Mouse (Mus musculus) adrenal gland, postnatal 4 days (tissue): ENCODE measurements around the gene Dnah11. TPM values are rescaled to one million over a fixed set of nuclear protein-coding genes. Genes with fewer than 3 reads are reported as not detected.

Experiments used
- DNase-seq, 2 experiments: peaks; one replicate each; pipeline ENCODE4 v3.0.0; 2021 to 2022; ENCODE audit warnings: low spot score in 2 of 2, mixed read lengths in 2 of 2
- total RNA-seq, 2 experiments: library from RNA; stranded (reverse); gene quantifications; 2 replicates each; pipeline ENCODE4 v1.2.3; 2021

Dnah11 gene
- total RNA-seq, 2 experiments from 2014 or later, result 0.11 to 0.22 TPM

DNA sequence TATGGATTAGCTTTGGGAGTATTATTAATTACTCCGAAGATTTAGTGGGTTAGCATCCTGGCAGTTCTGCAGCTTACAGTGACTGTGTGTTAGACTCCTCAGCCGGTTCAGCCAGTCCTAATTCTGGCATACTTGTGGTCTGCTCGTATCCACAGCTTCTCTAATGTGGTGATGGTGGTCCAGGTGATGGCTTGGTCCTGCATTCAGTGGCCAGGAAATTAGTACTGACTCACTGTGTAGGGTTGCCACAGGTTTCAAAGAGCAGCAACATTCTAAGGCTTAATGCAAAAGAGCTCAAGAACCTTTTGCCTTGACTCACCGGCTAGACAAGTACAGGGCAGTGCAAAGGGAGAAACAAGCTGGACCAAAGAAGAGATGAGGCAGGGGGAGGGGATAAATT is 103.9 kb downstream of the Dnah11 start:
- no peak for DNase-seq

- DNase-seq, result no peak
These were observed 113.6 kb downstream of the Dnah11 start for GRCm38 (mm10) chr12:118085291-118085690.

DNA sequence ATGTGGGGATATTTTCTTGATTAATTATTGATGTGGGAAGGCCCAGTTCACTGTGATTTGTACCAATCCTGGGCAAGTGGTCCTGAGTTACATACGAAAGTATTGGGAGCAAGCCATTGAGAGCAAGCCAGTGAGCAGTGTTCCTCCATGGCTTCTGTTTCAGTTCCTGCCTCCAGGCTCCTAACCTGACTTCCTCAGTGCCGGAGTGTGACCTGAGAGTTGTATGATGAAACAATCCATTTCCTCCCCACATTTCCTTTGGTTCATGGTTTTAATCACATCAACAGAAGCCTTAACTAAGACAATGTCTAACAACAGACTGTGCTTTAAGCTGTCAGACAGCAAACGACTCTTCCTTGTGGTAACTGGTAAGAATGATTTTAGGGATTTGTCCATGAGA is 114.0 kb downstream of the Dnah11 start:
- DNase-seq, result no peak

- no peak for DNase-seq
These were observed 114.7 kb downstream of the Dnah11 start for GRCm38 (mm10) chr12:118084134-118084533.

DNA sequence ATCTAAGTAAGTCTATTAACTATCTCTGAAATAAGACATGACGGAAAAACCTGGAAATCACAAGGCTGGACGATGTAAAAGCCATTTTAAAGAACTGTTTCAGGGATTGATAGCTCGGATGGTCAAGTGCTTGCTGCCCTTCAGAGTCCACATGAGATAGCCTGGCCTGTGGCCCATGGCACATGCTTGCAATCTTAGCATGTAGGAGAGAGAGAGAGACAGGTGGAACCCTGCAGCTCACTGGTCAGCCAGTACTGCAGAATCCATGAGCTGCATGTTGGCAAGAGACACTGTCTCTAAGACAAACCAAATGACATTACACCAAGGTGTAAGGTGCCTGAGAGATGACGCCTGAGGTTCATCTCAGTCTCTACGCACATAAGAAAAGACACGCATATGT is 118.4 kb downstream of the Dnah11 start:
- DNase-seq, result no peak

GRCm38 (mm10) chr12:118078434-118078989 is 120.3 kb downstream of the Dnah11 start:
- no peak for DNase-seq

DNA sequence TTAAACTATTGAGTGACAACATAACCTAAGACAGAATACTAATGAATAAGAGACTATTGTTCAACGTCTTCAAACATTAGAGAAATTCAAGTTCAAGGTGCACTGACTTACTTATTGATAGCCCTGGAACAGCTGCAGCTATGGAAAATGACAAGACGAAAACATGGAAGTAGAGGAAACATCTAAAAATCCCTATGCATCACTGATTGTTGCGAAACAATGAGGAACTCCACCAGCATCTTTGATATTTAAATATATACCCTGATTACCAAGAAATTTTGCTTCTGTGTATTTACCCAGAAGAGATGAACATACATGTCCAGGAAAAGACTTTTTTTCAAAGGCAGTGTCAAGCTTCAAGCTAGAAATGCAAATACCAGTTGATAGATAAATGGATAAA is 122.0 kb downstream of the Dnah11 start:
- no peak for DNase-seq

DNA sequence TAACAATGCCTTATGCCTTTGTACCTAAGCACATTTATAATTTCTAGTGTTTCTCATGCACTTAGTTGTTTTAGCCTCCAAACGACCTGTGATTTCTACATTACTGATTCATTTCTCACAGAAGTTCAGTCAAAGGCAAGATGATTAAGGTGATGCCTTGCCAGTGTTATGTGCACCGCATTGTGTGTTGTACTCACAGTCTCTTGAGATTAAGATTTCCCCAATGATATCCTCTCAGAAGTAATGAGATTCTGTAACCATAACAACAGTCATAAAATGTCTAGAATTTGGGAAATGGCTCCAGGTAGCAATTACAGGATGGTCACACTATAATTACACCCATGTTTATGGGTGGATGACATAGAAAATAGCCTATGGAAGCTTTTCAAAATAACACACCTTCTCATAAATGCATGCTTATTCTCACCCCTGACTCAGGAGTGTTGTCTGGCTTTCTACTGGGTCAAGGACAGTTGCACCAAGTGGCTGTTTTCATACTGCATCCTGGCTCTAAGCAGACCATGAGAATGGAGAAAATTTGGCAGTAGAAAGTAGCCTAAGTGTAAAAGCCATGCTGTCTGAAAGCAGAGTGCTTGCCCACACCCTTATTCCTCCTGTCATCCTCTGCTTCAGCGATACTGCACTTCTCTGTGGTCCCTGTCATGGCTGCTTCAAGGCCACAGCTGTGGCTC is 126.5 kb downstream of the Dnah11 start:
- no peak for DNase-seq

DNA sequence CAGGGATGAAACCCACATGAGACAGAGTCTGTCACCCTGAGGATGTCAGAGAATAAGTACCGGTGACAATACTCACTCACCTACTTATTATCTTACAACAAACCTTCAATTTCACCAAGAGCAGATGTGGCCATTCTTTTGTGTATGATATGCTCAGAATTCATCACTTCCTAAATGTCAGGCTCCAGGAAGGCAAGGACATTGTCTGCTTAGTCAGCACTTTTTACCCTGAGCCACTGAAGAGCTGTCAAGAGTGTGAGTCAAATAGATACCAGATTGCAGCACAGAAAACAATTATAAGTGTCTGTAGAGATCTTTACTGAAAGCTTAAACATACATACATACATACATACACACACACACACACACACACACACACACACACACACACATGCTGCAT is 127.2 kb downstream of the Dnah11 start:
- DNase-seq, result no peak

- no peak for DNase-seq
These were observed 130.1 kb downstream of the Dnah11 start for GRCm38 (mm10) chr12:118068785-118069184.

DNA sequence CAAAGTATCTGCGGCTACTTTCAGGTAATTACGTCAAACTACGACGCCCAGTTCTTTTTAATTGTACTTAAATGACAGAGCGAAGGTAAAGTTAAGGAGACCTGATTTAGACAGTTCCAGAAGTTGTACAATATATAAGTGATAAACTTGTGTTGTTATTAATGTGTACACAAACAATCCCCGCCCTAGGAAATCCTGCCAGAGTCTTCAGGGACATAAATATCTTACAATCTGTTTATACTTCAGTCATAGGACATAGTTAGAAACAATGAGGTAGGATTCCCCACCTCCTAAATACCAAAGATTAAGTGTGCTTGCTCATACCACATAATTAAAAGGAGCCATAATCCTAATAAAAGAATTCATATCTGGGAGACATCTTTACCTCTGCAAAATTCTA is 136.5 kb downstream of the Dnah11 start:
- no peak for DNase-seq

- DNase-seq, result no peak
These were observed 142.0 kb downstream of the Dnah11 start for GRCm38 (mm10) chr12:118056876-118057275.

DNA sequence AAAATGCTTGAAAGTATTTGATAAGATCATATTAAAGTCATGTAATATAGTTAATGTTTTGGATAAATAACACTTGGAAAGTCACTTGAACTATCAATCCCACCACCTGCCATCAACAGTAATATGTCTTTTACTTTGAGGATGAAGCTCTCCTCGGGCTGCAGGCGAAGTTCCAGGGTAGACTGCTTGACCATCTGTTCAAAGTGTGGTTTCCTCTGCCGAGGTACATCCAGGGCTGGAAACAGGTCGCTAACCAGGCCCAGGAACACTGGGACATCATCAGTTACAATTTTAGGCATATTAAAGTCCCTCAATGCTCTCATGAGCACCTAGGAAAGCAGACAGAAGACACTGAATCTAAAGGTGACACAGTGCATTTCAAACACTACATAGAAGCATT is 153.5 kb downstream of the Dnah11 start:
- no peak for DNase-seq

GRCm38 (mm10) chr12:118043130-118043647 is 155.7 kb downstream of the Dnah11 start:
- DNase-seq, result no peak

- DNase-seq, result no peak
These were observed 156.6 kb downstream of the Dnah11 start for GRCm38 (mm10) chr12:118042196-118042595.

- DNase-seq, result no peak
These were observed 163.9 kb downstream of the Dnah11 start for GRCm38 (mm10) chr12:118034990-118035389.

DNA sequence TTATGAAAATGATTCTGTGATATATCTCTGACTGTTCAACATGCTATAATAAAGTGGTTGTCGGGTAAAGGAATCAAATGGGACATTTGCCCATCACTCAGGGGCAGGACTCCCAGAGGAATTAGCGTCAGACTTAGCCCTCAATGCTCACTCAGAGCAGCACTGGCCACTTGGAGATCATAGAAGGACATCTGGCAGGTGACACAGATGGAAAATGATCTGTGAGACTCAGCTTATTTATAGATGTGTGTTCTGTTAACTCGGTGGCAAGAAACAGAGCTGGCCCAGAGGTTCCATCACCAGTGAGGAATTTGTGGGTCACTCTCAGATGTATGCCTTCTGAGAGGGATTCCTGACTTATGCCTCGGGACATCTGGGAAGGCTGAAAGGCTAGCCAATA is 173.1 kb downstream of the Dnah11 start:
- no peak for DNase-seq

DNA sequence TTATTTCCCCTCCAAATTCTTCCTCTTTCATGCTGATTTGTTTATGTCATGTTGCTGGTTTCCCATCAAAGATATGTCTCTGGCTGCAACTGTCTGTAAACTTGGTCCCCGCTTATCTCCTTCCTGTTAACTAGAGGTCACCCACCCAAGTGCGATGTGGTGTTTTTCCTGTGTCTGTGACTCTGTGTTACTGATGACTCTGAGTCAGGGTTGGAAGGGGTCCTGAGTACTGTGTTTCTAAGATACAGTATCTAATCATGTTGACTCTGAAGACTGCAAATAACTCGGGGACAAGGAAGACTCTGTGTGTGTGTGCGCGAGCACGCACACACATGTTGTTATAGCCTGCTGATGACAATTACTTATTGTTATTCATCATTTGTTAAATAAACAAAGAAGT is 179.9 kb downstream of the Dnah11 start:
- no peak for DNase-seq

DNA sequence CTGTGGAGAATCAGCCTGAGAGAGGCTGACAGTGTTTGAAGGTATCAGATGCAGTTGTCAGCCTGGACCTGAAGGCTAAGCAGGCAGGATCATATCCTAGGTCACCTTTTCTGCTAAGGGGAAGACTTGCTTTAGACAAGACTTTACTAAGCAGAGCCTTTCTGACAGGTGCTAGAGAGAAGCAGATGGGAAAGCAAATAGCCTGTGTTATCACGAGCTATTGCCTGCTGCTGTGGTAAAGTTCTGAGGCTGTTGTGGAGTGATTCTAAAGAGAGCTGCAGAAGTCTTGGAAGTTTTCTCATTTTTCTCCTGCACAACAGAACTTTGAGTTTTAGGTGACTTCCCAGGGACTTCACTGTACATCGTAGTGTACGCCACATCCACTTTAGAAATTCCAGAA is 185.0 kb downstream of the Dnah11 start:
- no peak for DNase-seq

DNA sequence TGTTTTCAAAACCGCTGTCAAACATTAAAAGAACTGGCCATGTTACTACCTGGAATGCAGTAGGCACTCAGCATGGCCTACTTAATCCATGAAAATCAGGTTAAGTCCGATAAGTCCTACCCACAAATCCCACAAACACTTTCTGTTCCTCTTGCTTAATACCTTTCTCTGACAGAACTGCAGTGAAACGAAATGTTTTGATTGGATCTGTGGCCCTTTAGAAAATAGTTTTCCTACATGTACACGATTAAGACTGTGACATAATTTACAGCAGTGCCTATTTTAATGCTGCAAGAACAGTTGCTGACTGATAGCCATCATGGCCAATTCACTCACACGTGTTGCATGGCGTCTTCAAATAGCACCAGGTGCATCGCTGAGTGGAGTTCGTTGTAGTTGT is 186.9 kb downstream of the Dnah11 start:
- DNase-seq, result no peak

GRCm38 (mm10) chr12:117994938-117995337 is 203.9 kb downstream of the Dnah11 start:
- DNase-seq, result no peak

GRCm38 (mm10) chr12:117993499-117993898 is 205.3 kb downstream of the Dnah11 start:
- peak; percentile 13 to 59 for DNase-seq
